Mouse (Mus musculus) ES-E14 (cell line): ENCODE measurements around the gene Ensa. TPM values are rescaled to one million over a fixed set of nuclear protein-coding genes. Genes with fewer than 3 reads are reported as not detected.
A peak's percentile ranks its signal among the peaks of the same experiment; 100 is the strongest.

Source experiments
- DNase-seq: peaks from one replicate; pipeline ENCODE4 v3.0.0-alpha.2; 2013; ENCODE audit warnings: low read depth, low spot score
- H3K27ac ChIP-seq: 2 replicates; pipeline ENCODE4 v1.5.1; 2012; ENCODE audit warnings: low read depth, mild to moderate bottlenecking, low read length, moderate library complexity, mixed read lengths; ENCODE audit not compliant: poor library complexity, insufficient read depth, severe bottlenecking
- H3K36me3 ChIP-seq: 2 replicates; pipeline ENCODE4 v1.6.1; 2012; ENCODE audit warnings: mild to moderate bottlenecking, low read length, moderate library complexity, mixed read lengths; ENCODE audit not compliant: control insufficient read depth, poor library complexity, insufficient read depth, severe bottlenecking
- H3K4me1 ChIP-seq, 2 experiments: fragments of 150-350 bp in 1 of 2; sonication (generic) in 1 of 2; 2 replicates each; pipeline ENCODE4 v1.6.1; 2012; ENCODE audit warnings: low read length in 2 of 2, mild to moderate bottlenecking in 1 of 2, mixed read lengths in 1 of 2; ENCODE audit not compliant: control insufficient read depth in 2 of 2, insufficient read depth in 2 of 2, poor library complexity in 1 of 2
- H3K4me3 ChIP-seq, 2 experiments: fragments of 150-350 bp in 1 of 2; sonication (generic) in 1 of 2; 2 replicates each; pipeline ENCODE4 v1.5.1; 2012; ENCODE audit warnings: low read length in 2 of 2, low read depth in 1 of 2, mild to moderate bottlenecking in 1 of 2, mixed read lengths in 1 of 2; ENCODE audit not compliant: insufficient read depth in 1 of 2, poor library complexity in 1 of 2, severe bottlenecking in 1 of 2
- H3K9ac ChIP-seq: 2 replicates; pipeline ENCODE4 v1.6.1; 2012; ENCODE audit warnings: low read depth, mild to moderate bottlenecking, low read length, mixed read lengths; ENCODE audit not compliant: poor library complexity, insufficient read depth, severe bottlenecking
- H3K9me3 ChIP-seq: fragments of 150-350 bp; sonication (generic); 2 replicates; pipeline ENCODE4 v1.6.1; 2012; ENCODE audit warnings: low read depth, mild to moderate bottlenecking, low read length; ENCODE audit not compliant: control insufficient read depth, insufficient read depth
- CHD2 ChIP-seq: IDR thresholded peaks from 2 replicates; pipeline ENCODE4 v1.6.1; 2014; ENCODE audit warnings: mild to moderate bottlenecking, low read depth, low read length, inconsistent platforms
- HCFC1 ChIP-seq: IDR thresholded peaks from 2 replicates; pipeline ENCODE4 v1.6.1; 2012; ENCODE audit warnings: low read length, inconsistent platforms, borderline replicate concordance; ENCODE audit not compliant: insufficient read depth
- MAFK ChIP-seq: IDR thresholded peaks from 2 replicates; pipeline ENCODE4 v1.6.1; 2014; ENCODE audit warnings: mild to moderate bottlenecking, low read depth, low read length, inconsistent platforms; ENCODE audit not compliant: insufficient read depth
- ZC3H11A ChIP-seq: IDR thresholded peaks from 2 replicates; pipeline ENCODE4 v1.6.1; 2012; ENCODE audit warnings: low read depth, mild to moderate bottlenecking, inconsistent platforms, low read length, borderline replicate concordance
- ZNF384 ChIP-seq: IDR thresholded peaks from 2 replicates; pipeline ENCODE4 v1.6.1; 2012; ENCODE audit warnings: low read depth, low read length, inconsistent platforms
- in situ Hi-C, 2 experiments: fragments of 600-800 bp; cut with MboI; formaldehyde crosslinking; loops; one replicate each; pipeline ENCODE4 v1.15.1; 2025; ENCODE audit warnings: low sequenced_read_pairs in 2 of 2, inconsistent platforms in 1 of 2; ENCODE audit not compliant: unreplicated experiment in 2 of 2
- total RNA-seq: library from RNA; depleted of rRNA; stranded (reverse); fragments of 300-350 nt; gene quantifications from 2 replicates; pipeline ENCODE4 v1.2.3, GENCODE M21; 2012

The Ensa gene
- total RNA-seq, 1 experiment, result 56.8 TPM

DNA sequence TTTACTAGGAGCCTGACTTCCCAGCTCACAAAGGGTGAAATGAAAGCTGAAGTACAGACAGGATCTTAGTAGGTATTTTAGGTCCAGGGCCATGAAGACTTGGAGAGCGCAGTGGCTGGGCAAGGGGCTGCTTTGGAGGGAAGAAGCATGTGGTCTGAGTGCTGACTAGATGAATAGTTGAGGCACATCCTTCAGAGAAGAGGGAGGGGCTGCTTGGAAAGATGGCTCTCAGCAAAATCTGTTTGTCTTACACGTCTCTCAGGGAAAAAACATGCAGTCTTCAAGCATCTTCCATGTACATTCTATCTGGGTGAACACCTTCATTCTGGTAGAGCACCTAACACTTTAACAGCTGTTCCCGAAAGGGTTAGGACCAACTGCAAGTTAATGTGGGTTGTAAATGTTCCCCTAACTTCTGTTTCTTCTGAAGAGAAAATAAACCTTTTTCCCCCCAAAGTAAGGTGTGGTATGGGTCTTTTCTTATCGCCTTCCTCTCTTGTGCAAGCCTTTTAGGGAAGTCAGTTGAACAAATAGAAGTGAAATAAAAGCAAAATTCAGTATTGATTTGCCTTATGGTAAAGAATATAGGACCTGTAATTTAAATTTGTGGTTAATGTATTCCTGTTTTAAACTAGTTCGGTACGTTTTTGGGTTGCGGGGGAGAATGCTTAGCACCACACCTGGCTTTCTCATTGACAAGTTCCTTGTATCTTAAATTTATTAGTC lies 38.1 kb downstream of the Ensa start:
- H3K9me3 ChIP-seq, result no peaks in the 10 kb centered on the region
- H3K4me1 ChIP-seq, result peaks cover 4 to 6% of the 10 kb centered on the region in 2 experiments; a peak in 2 of 4 replicates
- H3K4me3 ChIP-seq, result peak overlapping the region; percentile 59 to 74; a peak in 3 of 4 replicates
- H3K9ac ChIP-seq, result peak overlapping the region; percentile 60; the same call in 1 of the 2 replicates
- H3K36me3 ChIP-seq, result peaks cover 35% of the 10 kb centered on the region
- no peak for DNase-seq
- in situ Hi-C loops, result no loop called here
- TF ChIP-seq HCFC1 (no peak), MAFK (no peak), CHD2 (peak; percentile 22; the same call in 1 of the 2 replicates), ZNF384 (no peak), ZC3H11A (no peak)
- peak overlapping the region; percentile 81 for H3K27ac ChIP-seq

DNA sequence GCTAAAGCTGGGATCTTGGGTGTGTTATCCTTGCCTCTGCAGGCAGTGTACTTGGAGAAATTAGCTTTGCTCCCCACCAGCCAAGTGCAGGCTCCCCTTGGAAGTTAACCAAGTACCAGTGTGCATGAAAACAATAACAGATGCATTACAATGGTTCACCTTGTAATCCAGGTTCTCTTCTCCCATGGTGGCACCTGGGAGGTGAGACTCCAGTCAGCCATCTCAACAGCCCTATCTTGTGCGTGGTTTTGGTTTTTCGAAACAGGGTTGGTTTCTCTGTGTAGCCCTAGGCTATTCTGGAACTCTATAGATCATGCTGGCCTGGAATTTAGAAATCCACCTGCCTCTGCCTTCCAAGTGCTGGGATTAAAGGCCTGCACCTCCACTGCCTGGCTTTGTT lies 38.7 kb downstream of the Ensa start:
- Histone ChIP-seq H3K9ac (no peak overlapping the region), H3K36me3 (peaks cover 35% of the 10 kb centered on the region), H3K9me3 (no peaks in the 10 kb centered on the region), H3K4me1 (peaks cover 4 to 6% of the 10 kb centered on the region in 2 experiments; a peak in 2 of 4 replicates), H3K4me3 (0 out of 4 replicates have a peak overlapping the region, but pooled peaks of 1 of the 2 experiments have one; percentile 59), H3K27ac (peak overlapping the region; percentile 81)
- no peak for DNase-seq
- no peak for TF ChIP-seq HCFC1
- TF ChIP-seq MAFK, result no peak
- TF ChIP-seq CHD2, result no peak; the same call in 1 of the 2 replicates
- TF ChIP-seq ZC3H11A, result no peak
- no peak for TF ChIP-seq ZNF384
- in situ Hi-C loops, result no loop called here

DNA sequence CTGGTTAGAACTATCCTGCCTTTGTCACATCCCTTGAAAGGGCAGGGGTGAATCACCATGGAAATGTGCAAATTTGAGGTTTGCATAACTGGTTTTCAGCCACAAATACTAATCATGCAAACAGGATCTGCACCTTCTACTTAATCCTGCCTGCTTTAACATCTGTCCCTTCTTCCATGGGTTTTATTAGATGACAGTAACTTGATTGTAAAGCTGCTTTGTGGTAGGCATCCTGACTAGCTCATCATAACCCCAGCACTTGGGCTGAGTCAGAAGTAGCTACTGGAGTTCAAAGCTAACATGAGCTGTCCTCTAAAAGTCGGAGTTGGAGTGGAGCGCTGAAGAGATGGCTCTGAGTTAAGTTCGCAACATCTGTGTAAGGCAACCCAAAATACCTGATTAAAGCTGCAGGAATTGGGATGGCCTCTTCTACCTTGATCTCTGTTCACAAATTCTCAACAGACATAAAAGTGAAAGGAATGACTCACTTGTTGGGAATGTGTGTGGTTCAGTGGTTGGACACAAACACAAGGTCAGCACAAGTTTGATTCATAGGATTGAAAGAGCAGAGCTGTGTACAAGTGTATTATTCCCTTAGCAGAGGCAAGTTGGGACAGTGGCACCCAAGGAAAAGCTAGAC lies 39.3 kb downstream of the Ensa start:
- peaks cover 4 to 10% of the 10 kb centered on the region in 2 experiments; a peak in 3 of 4 replicates for H3K4me1 ChIP-seq
- peaks cover 33% of the 10 kb centered on the region for H3K36me3 ChIP-seq
- peak overlapping the region; percentile 34 for H3K9ac ChIP-seq
- no peak for DNase-seq
- H3K9me3 ChIP-seq, result no peaks in the 10 kb centered on the region
- in situ Hi-C loops, result no loop called here
- no peak overlapping the region; a peak in 1 of 4 replicates for H3K4me3 ChIP-seq
- peak overlapping the region; percentile 81; the same call in 1 of the 2 replicates for H3K27ac ChIP-seq
- 0 out of 2 replicates have a peak, but pooled peaks have one; percentile 46 for TF ChIP-seq MAFK
- TF ChIP-seq HCFC1, result no peak
- TF ChIP-seq ZNF384, result no peak
- TF ChIP-seq CHD2, result peak; percentile 71; the same call in 1 of the 2 replicates
- no peak for TF ChIP-seq ZC3H11A

DNA sequence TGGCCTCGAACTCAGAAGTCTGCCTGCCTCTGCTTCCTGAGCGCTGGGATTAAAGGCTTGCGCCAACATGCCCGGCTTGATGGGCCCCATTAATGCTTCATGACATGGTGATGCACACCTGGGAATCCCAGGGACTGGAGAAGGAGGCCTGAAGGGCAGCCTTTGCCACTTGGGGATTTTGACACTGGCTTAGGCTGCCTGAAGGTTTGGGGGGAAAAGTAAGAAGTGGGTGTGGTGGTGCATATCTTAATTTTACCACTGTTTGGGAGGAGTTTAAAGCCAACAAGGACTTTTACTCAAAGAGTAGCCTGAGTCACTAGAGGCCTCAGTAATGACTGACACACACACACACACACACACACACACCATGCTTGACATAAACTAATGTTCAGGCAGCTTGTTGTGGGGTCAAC lies 40.2 kb downstream of the Ensa start:
- H3K27ac ChIP-seq, result peak overlapping the region; percentile 81
- no peaks in the 10 kb centered on the region for H3K9me3 ChIP-seq
- in situ Hi-C loops, result no loop called here
- TF ChIP-seq ZC3H11A, result no peak
- TF ChIP-seq CHD2, result no peak
- no peak for TF ChIP-seq MAFK
- no peak for TF ChIP-seq ZNF384
- TF ChIP-seq HCFC1, result no peak
- H3K4me1 ChIP-seq, result peaks cover 6 to 14% of the 10 kb centered on the region in 2 experiments
- H3K36me3 ChIP-seq, result peaks cover 26% of the 10 kb centered on the region
- peak overlapping the region; percentile 5; the same call in 1 of the 2 replicates for H3K9ac ChIP-seq
- H3K4me3 ChIP-seq, result no peak overlapping the region
- DNase-seq, result no peak
